Mouse (Mus musculus) olfactory bulb, adult 2 months (tissue): ENCODE results near the gene Klk13.

Experiments
- CTCF ChIP-seq: fragments of 200-500 bp; IDR thresholded peaks from 2 replicates; pipeline ENCODE4 v1.5.1; 2012; ENCODE audit warnings: low read depth, mild to moderate bottlenecking, low read length, moderate library complexity; ENCODE audit not compliant: insufficient read depth
- POLR2A ChIP-seq: fragments of 200-500 bp; IDR thresholded peaks from 2 replicates; pipeline ENCODE4 v1.6.1; 2012; ENCODE audit warnings: mild to moderate bottlenecking, low read depth, low read length, moderate library complexity; ENCODE audit not compliant: insufficient read depth

- TF ChIP-seq CTCF = no peak
- no peak for TF ChIP-seq POLR2A
These were observed 58.3 kb downstream of the Klk13 start for GRCm38 (mm10) chr7:43770701-43771100.
